Mouse (Mus musculus) embryonic facial prominence, embryonic 14.5 days (tissue): ENCODE results near the gene Cd19. TPM values are rescaled to one million over a fixed set of nuclear protein-coding genes. Genes with fewer than 3 reads are reported as not detected.

Source experiments
- ATAC-seq: fragments of 200-750 bp; cut with Nextera tagmentation; 2 replicates; pipeline ENCODE4 v1.8.0; 2017; ENCODE audit warnings: low read depth, moderate number of reproducible peaks, moderate TSS enrichment
- DNase-seq: peaks from one replicate; pipeline ENCODE4 v3.0.0-alpha.2; 2015; ENCODE audit warnings: low spot score
- H3K27ac ChIP-seq: fragments of 300-500 bp; sonication (generic); replicated peaks from 2 replicates; pipeline ENCODE4 v1.5.1; 2014; ENCODE audit warnings: low read depth, mild to moderate bottlenecking, low read length, moderate library complexity
- H3K27me3 ChIP-seq: fragments of 300-500 bp; sonication (generic); replicated peaks from 2 replicates; pipeline ENCODE4 v1.6.1; 2014; ENCODE audit warnings: low read length; ENCODE audit not compliant: control insufficient read depth, insufficient read depth
- H3K36me3 ChIP-seq: fragments of 300-500 bp; sonication (generic); 2 replicates; pipeline ENCODE4 v1.6.1; 2014; ENCODE audit warnings: low read length, mixed read lengths; ENCODE audit not compliant: control insufficient read depth, insufficient read depth
- H3K4me1 ChIP-seq: fragments of 300-500 bp; sonication (generic); 2 replicates; pipeline ENCODE4 v1.6.1; 2014; ENCODE audit warnings: antibody characterized with exemption, low read length; ENCODE audit not compliant: control insufficient read depth, insufficient read depth
- H3K4me2 ChIP-seq: fragments of 300-500 bp; sonication (generic); 2 replicates; pipeline ENCODE4 v1.6.1; 2014; ENCODE audit warnings: low read depth, mild to moderate bottlenecking, low read length, moderate library complexity, mixed read lengths
- H3K4me3 ChIP-seq: fragments of 300-500 bp; sonication (generic); 2 replicates; pipeline ENCODE4 v1.5.1; 2014; ENCODE audit warnings: low read depth, mild to moderate bottlenecking, low read length
- H3K9ac ChIP-seq: fragments of 300-500 bp; sonication (generic); 2 replicates; pipeline ENCODE4 v1.6.1; 2014; ENCODE audit warnings: low read depth, mild to moderate bottlenecking, low read length, moderate library complexity, mixed read lengths
- H3K9me3 ChIP-seq: fragments of 300-500 bp; sonication (generic); 2 replicates; pipeline ENCODE4 v1.6.1; 2016; ENCODE audit warnings: low read length; ENCODE audit not compliant: control insufficient read depth
- WGBS: fragments of 180-500 bp; shearing (Covaris S2); extraction: QIAGEN DNeasy Blood & Tissue Kit; methylation state at CpG from one replicate; pipeline ENCODE4 v1.1.7; 2014; 5-methylcytosine and 5-hydroxymethylcytosine counted together
- microRNA-seq: library from miRNA; unstranded; fragments of <30 nt; microRNA quantifications from one replicate; pipeline ENCODE4, GENCODE M21; 2016; ENCODE audit warnings: borderline number of aligned reads
- polyA plus RNA-seq: library from polyadenylated mRNA; unstranded; fragments of >200 nt; fragmentation: Nextera tagmentation; extraction: Ambion mirVana; gene quantifications from 2 replicates; pipeline ENCODE4 v1.2.1, GENCODE M21; 2014

Gene Cd19
- polyA plus RNA-seq, 1 experiment from 2014 or later, result 0.19 TPM

- H3K4me1 ChIP-seq, result no peaks in the 10 kb centered on the region
- no peak within 1 kb of the TSS for H3K4me3 ChIP-seq
- no peak within 1 kb of the TSS for H3K9ac ChIP-seq
- H3K4me2 ChIP-seq, result no peak within 1 kb of the TSS
- DNase-seq (no peak), ATAC-seq (no peak)
- H3K36me3 ChIP-seq, result peaks cover 36% of the 10 kb centered on the region
- no peaks in the 10 kb centered on the region for H3K27me3 ChIP-seq
- no peaks in the 10 kb centered on the region for H3K9me3 ChIP-seq
- 77% methylated on average over 6 of the region's 13 CpGs for WGBS
- no peak within 1 kb of the TSS for H3K27ac ChIP-seq
Observed at GRCm38 (mm10) chr7:126369393-126369792, 45.3 kb downstream of the Cd19 start, which contains the start of gene Lat. Lat (minus strand) TSS chr7:126369570.

GRCm38 (mm10) chr7:126368367-126368766 lies 46.3 kb downstream of the Cd19 start:
- Histone ChIP-seq H3K27ac (no peak overlapping the region), H3K4me3 (no peak overlapping the region), H3K36me3 (peaks cover 34% of the 10 kb centered on the region), H3K4me2 (no peak overlapping the region), H3K4me1 (no peaks in the 10 kb centered on the region), H3K27me3 (no peaks in the 10 kb centered on the region), H3K9me3 (no peaks in the 10 kb centered on the region), H3K9ac (no peak overlapping the region)
- no peak for DNase-seq
- no peak for ATAC-seq
- 82% methylated on average over 8 of the region's 8 CpGs for WGBS

- DNase-seq, result no peak
- H3K27ac ChIP-seq, result no peak overlapping the region
- peaks cover 28% of the 10 kb centered on the region for H3K36me3 ChIP-seq
- no peak overlapping the region for H3K4me3 ChIP-seq
- no peak overlapping the region for H3K9ac ChIP-seq
- ATAC-seq, result no peak
- WGBS, result 89% methylated on average over 10 of the region's 10 CpGs
- no peak overlapping the region for H3K4me2 ChIP-seq
- no peaks in the 10 kb centered on the region for H3K27me3 ChIP-seq
- no peaks in the 10 kb centered on the region for H3K4me1 ChIP-seq
- no peaks in the 10 kb centered on the region for H3K9me3 ChIP-seq
Observed at GRCm38 (mm10) chr7:126367636-126368035, 47.1 kb downstream of the Cd19 start.

- WGBS, result 83% methylated on average over 6 of the region's 6 CpGs
- Histone ChIP-seq H3K9me3 (no peaks in the 10 kb centered on the region), H3K27ac (no peak overlapping the region), H3K36me3 (no peaks in the 10 kb centered on the region), H3K4me2 (no peak overlapping the region), H3K4me3 (no peak overlapping the region), H3K27me3 (no peaks in the 10 kb centered on the region), H3K4me1 (no peaks in the 10 kb centered on the region), H3K9ac (no peak overlapping the region)
- no peak for ATAC-seq
- DNase-seq, result no peak
Observed at GRCm38 (mm10) chr7:126363038-126363437, 51.7 kb downstream of the Cd19 start.

GRCm38 (mm10) chr7:126359049-126359448 lies 55.6 kb downstream of the Cd19 start:
- Histone ChIP-seq H3K4me2 (no peak overlapping the region; the same call in 1 of the 2 replicates), H3K36me3 (no peaks in the 10 kb centered on the region), H3K27me3 (no peaks in the 10 kb centered on the region), H3K4me3 (no peak overlapping the region), H3K9me3 (no peaks in the 10 kb centered on the region), H3K9ac (no peak overlapping the region), H3K4me1 (no peaks in the 10 kb centered on the region), H3K27ac (no peak overlapping the region)
- WGBS, result 73% methylated on average over 13 of the region's 13 CpGs
- ATAC-seq (no peak), DNase-seq (peak; percentile 26)

Small RNAs within 50 kb of the gene (microRNA-seq; reads per million reads assigned to microRNA genes)
- not detected for gene Mir7058

Other genes with a start within 250 kb of the Cd19 start
- 53.3 and 54.3 TPM in 2 replicates for gene Xpo6, start 214.4 kb downstream of the Cd19 start, polyA plus RNA-seq
- gene Sbk1, start 142.3 kb downstream of the Cd19 start, polyA plus RNA-seq, result 36.3 and 46.6 TPM in 2 replicates
- gene Lat, start 45.3 kb downstream of the Cd19 start, polyA plus RNA-seq, result 2.3 TPM in 2 replicates
- gene Spns1, start 37.4 kb downstream of the Cd19 start, polyA plus RNA-seq, result 40.4 and 43.8 TPM in 2 replicates
- gene Nfatc2ip, start 18.2 kb downstream of the Cd19 start, polyA plus RNA-seq, result 2.5 and 2.6 TPM in 2 replicates
- gene Rabep2, start 13.9 kb upstream of the Cd19 start, polyA plus RNA-seq, result 26.4 and 28.9 TPM in 2 replicates
- 235 and 334 TPM in 2 replicates for gene Atp2a1, start 48.2 kb upstream of the Cd19 start, polyA plus RNA-seq
- gene Sh2b1, start 60.5 kb upstream of the Cd19 start, polyA plus RNA-seq, result 44.3 and 46.3 TPM in 2 replicates
- 127 and 130 TPM in 2 replicates for gene Tufm, start 72.5 kb upstream of the Cd19 start, polyA plus RNA-seq
- gene Atxn2l, start 88.5 kb upstream of the Cd19 start, polyA plus RNA-seq, result 49.8 and 54.8 TPM in 2 replicates
- 158 and 167 TPM in 2 replicates for gene Eif3c, start 151.5 kb upstream of the Cd19 start, polyA plus RNA-seq
- 0.97 and 1.8 TPM in 2 replicates for gene Apobr, start 170.1 kb upstream of the Cd19 start, polyA plus RNA-seq
- gene Cln3, start 170.9 kb upstream of the Cd19 start, polyA plus RNA-seq, result 27.8 and 31.8 TPM in 2 replicates
- not detected in 2 replicates for gene Il27, start 180.1 kb upstream of the Cd19 start, polyA plus RNA-seq
- 29.3 and 39.9 TPM in 2 replicates for gene Nupr1, start 216.0 kb upstream of the Cd19 start, polyA plus RNA-seq
- 40.8 and 45.4 TPM in 2 replicates for gene Sgf29, start 234.4 kb upstream of the Cd19 start, polyA plus RNA-seq